Comparison of ENCODE assay signal across 22 mouse cellular contexts in genomic region chr1:159932092-159932491, GRCm38 (mm10).
DNase-seq lines count a peak whose midpoint lies in the region; ATAC-seq and TF ChIP-seq lines count a peak whose summit lies in the region.
"Had no signal": no experiment of that assay in that cellular context is flagged by ENCODE, and none has a peak within 500 bp of the region (broad histone marks: within the 10 kb centered on the region; RNA-seq: fewer than 3 reads in every experiment).

No protein-coding gene starts in this region.

- no peak overlapping the region for H3K9ac ChIP-seq in lung, embryonic 15.5 days
- H3K9ac ChIP-seq: embryonic facial prominence, embryonic 15.5 days; limb, embryonic 12.5 days; liver, embryonic 12.5 days had no signal

- H3K27me3 ChIP-seq in lung, embryonic 15.5 days: no peaks in the 10 kb centered on the region
- no peaks in the 10 kb centered on the region for H3K27me3 ChIP-seq in Patski
- H3K27me3 ChIP-seq: embryonic facial prominence, embryonic 15.5 days; limb, embryonic 12.5 days; liver, embryonic 12.5 days had no signal

- H3K4me2 ChIP-seq in lung, embryonic 15.5 days: no peak overlapping the region
- H3K4me2 ChIP-seq: embryonic facial prominence, embryonic 15.5 days; limb, embryonic 12.5 days; liver, embryonic 12.5 days had no signal

- in situ Hi-C loops in Patski (cut with MboI; ENCODE audit: low pct_unique_long_range_greater_than_20kb): no loop called here

- TF ChIP-seq CTCF in Patski (IDR thresholded peaks at IDR 0.05): peak; percentile 16

- H3K36me3 ChIP-seq in lung, embryonic 15.5 days: no peaks in the 10 kb centered on the region
- H3K36me3 ChIP-seq: embryonic facial prominence, embryonic 15.5 days; heart, embryonic 10.5 days; limb, embryonic 12.5 days; liver, embryonic 12.5 days had no signal

- POLR2A ChIA-PET in Patski (lab: Charles Lee): no interaction called here

- H3K4me1 ChIP-seq in lung, embryonic 15.5 days: 0 out of 2 replicates have a peak, but pooled peaks cover 3% of the 10 kb centered on the region
- H3K4me1 ChIP-seq: embryonic facial prominence, embryonic 15.5 days; heart, embryonic 10.5 days; limb, embryonic 12.5 days; liver, embryonic 12.5 days had no signal

- H3K27ac ChIP-seq in lung, embryonic 15.5 days: no peak overlapping the region
- H3K27ac ChIP-seq: embryonic facial prominence, embryonic 15.5 days; heart, embryonic 10.5 days; limb, embryonic 12.5 days; liver, embryonic 12.5 days had no signal

- CTCF ChIA-PET in Patski (lab: Charles Lee): no interaction called here

- DNase-seq in cerebellum, postnatal 14 days: peak; percentile 14 to 30
- DNase-seq in cerebellum, adult 11-12 months: no peak
- DNase-seq in lung, postnatal 4 days: no peak
- DNase-seq in 3T3-L1 (ENCODE audit: low read depth, low spot score) (peak; percentile 26), Patski (ENCODE audit: low read depth, low spot score) (no peak)
- no peak for DNase-seq in right cerebral cortex, postnatal 10 days (ENCODE audit: low spot score in 2 of 2)
- no peak for DNase-seq in thymus, postnatal 14 days
- DNase-seq: adrenal gland, postnatal 14 days; cerebellum, adult 8-10 months; gastrocnemius, postnatal 36 days; kidney, adult 9 months; kidney, postnatal 4 days; lung, postnatal 10 days; thymus, postnatal 25 days had no signal

- 0 out of 2 replicates have a peak, but pooled peaks have one; percentile 27 for ATAC-seq in lung, embryonic 15.5 days (ENCODE audit: borderline replicate concordance, extremely low read depth, low FRiP score, low TSS enrichment)
- no peak for ATAC-seq in Patski
- ATAC-seq: activated CD4-positive, CD25-positive, alpha-beta regulatory T cell, adult 4 months; forebrain, embryonic 16.5 days; liver, embryonic 12.5 days had no signal

- no peaks in the 10 kb centered on the region for H3K9me3 ChIP-seq in lung, embryonic 15.5 days
- H3K9me3 ChIP-seq: embryonic facial prominence, embryonic 15.5 days; heart, embryonic 10.5 days; limb, embryonic 12.5 days; liver, embryonic 12.5 days had no signal

- no peak overlapping the region for H3K4me3 ChIP-seq in lung, embryonic 15.5 days
- H3K4me3 ChIP-seq: embryonic facial prominence, embryonic 15.5 days; heart, embryonic 10.5 days; limb, embryonic 12.5 days; liver, embryonic 12.5 days; myocyte had no signal

Comparison
In these comparisons a context has a peak if more than half of its experiments do, and no peak if none do; other contexts are left out.
1. DNase-seq: peak in cerebellum, postnatal 14 days (2 of 2) and 3T3-L1 (single experiment); none in cerebellum, adult 11-12 months (single experiment), lung, postnatal 4 days (0 of 2), Patski (single experiment), right cerebral cortex, postnatal 10 days (0 of 2) and thymus, postnatal 14 days (single experiment).